Comparison of ENCODE assay signal across 13 mouse cellular contexts in the genomic region with DNA sequence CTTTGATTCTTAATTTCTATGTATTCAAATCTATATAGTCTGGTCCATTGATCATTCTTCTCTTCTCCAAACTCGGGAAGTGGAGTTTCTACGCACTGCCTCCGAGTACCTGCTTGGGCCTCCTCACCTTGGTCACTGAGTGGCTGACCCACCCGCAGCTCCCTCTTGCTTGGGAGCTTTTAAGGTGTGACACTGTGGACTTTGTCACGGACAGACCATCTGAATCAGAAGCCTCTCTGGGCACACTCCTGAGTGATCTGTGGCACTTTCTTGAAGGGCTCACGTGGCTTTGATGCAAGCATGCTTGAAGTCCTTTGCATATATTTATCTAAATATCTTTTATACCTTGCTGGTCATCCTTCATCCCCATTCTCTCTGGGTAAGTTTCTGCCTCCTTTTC.
"Had no signal": no experiment of that assay in that cellular context is flagged by ENCODE, and none has a peak within 500 bp of the region (broad histone marks: within the 10 kb centered on the region; RNA-seq: fewer than 3 reads in every experiment).

No protein-coding gene starts in this region.

- H3K4me3 ChIP-seq: layer of hippocampus, adult 2 months; limb, embryonic 13.5 days; midbrain, embryonic 12.5 days; neural tube, embryonic 13.5 days; stomach, embryonic 15.5 days had no signal

- H3K27me3 ChIP-seq: limb, embryonic 13.5 days; neural tube, embryonic 13.5 days; stomach, embryonic 15.5 days had no signal

- ATAC-seq: hindbrain, postnatal 0 days; midbrain, embryonic 16.5 days had no signal

- DNase-seq: retina, postnatal 1 day; right cerebral cortex, postnatal 4 days; spleen, adult 18-20 months; thymus, postnatal 36 days had no signal

- H3K4me2 ChIP-seq: limb, embryonic 13.5 days; midbrain, embryonic 12.5 days; neural tube, embryonic 13.5 days; stomach, embryonic 15.5 days had no signal

- H3K9me3 ChIP-seq: limb, embryonic 13.5 days; midbrain, embryonic 12.5 days; neural tube, embryonic 13.5 days; stomach, embryonic 15.5 days had no signal

- H3K27ac ChIP-seq: hindbrain, postnatal 0 days; kidney, postnatal 0 days; layer of hippocampus, adult 2 months; limb, embryonic 13.5 days; liver, embryonic 14.5 days; midbrain, embryonic 12.5 days; neural tube, embryonic 13.5 days; stomach, embryonic 15.5 days had no signal

- H3K36me3 ChIP-seq: limb, embryonic 13.5 days; midbrain, embryonic 12.5 days; neural tube, embryonic 13.5 days; stomach, embryonic 15.5 days had no signal

- H3K4me1 ChIP-seq: stomach, embryonic 15.5 days had no signal

- H3K9ac ChIP-seq: limb, embryonic 13.5 days; liver, embryonic 14.5 days; midbrain, embryonic 12.5 days; neural tube, embryonic 13.5 days; stomach, embryonic 15.5 days had no signal
